Mouse (Mus musculus) midbrain, postnatal 0 days (tissue): ENCODE results near the gene Ccnt1. TPM values are rescaled to one million over a fixed set of nuclear protein-coding genes. Genes with fewer than 3 reads are reported as not detected.

Experiments used
- ATAC-seq: fragments of 200-750 bp; cut with Nextera tagmentation; 2 replicates; pipeline ENCODE4 v1.8.0; 2017; ENCODE audit warnings: moderate number of reproducible peaks, mild to moderate bottlenecking, moderate TSS enrichment, moderate library complexity; ENCODE audit not compliant: low FRiP score
- DNase-seq: peaks from one replicate; pipeline ENCODE4 v3.0.0-alpha.2; 2015; ENCODE audit warnings: low spot score
- H3K27ac ChIP-seq: fragments of 300-500 bp; sonication (generic); 2 replicates; pipeline ENCODE4 v1.5.1; 2014; ENCODE audit warnings: low read depth, mild to moderate bottlenecking, low read length, mixed read lengths
- H3K27me3 ChIP-seq: fragments of 300-500 bp; sonication (generic); 2 replicates; pipeline ENCODE4 v1.6.1; 2014; ENCODE audit warnings: low read length, control low read depth, mixed read lengths; ENCODE audit not compliant: insufficient read depth
- H3K36me3 ChIP-seq: fragments of 300-500 bp; sonication (generic); 2 replicates; pipeline ENCODE4 v1.6.1; 2014; ENCODE audit warnings: low read length, control low read depth, mixed read lengths; ENCODE audit not compliant: insufficient read depth
- H3K4me1 ChIP-seq: fragments of 300-500 bp; sonication (generic); 2 replicates; pipeline ENCODE4 v1.6.1; 2014; ENCODE audit warnings: mild to moderate bottlenecking, control low read depth, antibody characterized with exemption, low read length, mixed read lengths; ENCODE audit not compliant: insufficient read depth
- H3K4me2 ChIP-seq: fragments of 300-500 bp; sonication (generic); 2 replicates; pipeline ENCODE4 v1.6.1; 2014; ENCODE audit warnings: low read depth, mild to moderate bottlenecking, low read length, mixed read lengths; ENCODE audit not compliant: poor library complexity, severe bottlenecking
- H3K4me3 ChIP-seq: fragments of 300-500 bp; sonication (generic); 2 replicates; pipeline ENCODE4 v1.5.1; 2014; ENCODE audit warnings: low read depth, mild to moderate bottlenecking, low read length, moderate library complexity
- H3K9ac ChIP-seq: fragments of 300-500 bp; sonication (generic); replicated peaks from 2 replicates; pipeline ENCODE4 v1.6.1; 2014; ENCODE audit warnings: mild to moderate bottlenecking, low read length, moderate library complexity, mixed read lengths; ENCODE audit not compliant: poor library complexity, severe bottlenecking
- H3K9me3 ChIP-seq: fragments of 300-500 bp; sonication (generic); 2 replicates; pipeline ENCODE4 v1.6.1; 2016; ENCODE audit warnings: low read length, control low read depth
- CTCF ChIP-seq: IDR thresholded peaks from 2 replicates; pipeline ENCODE4 v1.5.1; 2016; ENCODE audit warnings: antibody characterized with exemption, mild to moderate bottlenecking
- WGBS: fragments of 180-500 bp; shearing (Covaris S2); extraction: QIAGEN DNeasy Blood & Tissue Kit; methylation state at CpG from one replicate; pipeline ENCODE4 v1.1.7; 2014; 5-methylcytosine and 5-hydroxymethylcytosine counted together
- polyA plus RNA-seq: library from polyadenylated mRNA; unstranded; fragments of >200 nt; fragmentation: Nextera tagmentation; extraction: Ambion mirVana; gene quantifications from 2 replicates; pipeline ENCODE4 v1.2.1, GENCODE M21; 2015
- total RNA-seq: library from RNA; depleted of rRNA; stranded (reverse); fragments of >200 nt; gene quantifications from 2 replicates; pipeline ENCODE4 v1.2.3, GENCODE M21; 2014

The Ccnt1 gene
- total and polyA plus RNA-seq, 2 experiments from 2014 or later, result 36.1 to 49.7 TPM

DNA sequence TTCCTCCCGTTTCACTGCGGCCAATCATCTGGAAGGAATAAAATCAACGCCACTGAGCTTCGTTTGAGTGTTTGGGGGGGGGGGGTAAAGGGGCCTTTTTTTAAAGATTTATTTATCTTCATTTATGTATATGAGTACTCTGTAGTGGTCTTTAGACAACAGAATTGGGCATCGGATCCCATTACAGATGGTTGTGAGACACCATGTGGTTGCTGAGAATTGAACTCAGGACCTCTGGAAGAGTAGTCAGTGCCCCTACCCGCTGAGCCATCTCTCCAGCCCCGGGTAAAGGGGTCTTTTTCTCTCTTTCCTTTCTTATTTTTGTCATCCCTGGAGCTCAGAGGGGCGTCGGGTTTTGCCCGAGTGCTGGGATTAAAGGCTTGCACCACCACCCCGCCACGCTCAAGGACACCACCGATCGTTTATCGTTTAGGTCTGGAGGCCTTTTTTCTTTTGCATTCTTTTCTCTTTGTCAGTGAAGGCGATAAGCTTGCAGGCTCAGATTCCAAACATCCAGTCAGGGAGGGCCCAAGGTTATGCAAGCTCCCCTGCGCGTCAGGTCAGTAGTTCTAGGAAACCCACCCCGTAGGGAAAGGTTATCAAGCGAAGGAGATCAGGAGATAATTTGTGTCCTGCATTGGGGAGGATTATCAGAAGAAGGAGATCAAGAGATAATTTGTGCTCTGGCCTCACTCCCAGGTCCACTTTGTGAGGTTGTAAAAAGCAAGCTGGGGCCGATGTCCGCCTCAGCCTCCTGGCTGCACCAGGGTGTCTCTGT lies 2.3 kb downstream of the Ccnt1 start:
- Histone ChIP-seq H3K4me3 (peak overlapping the region; percentile 91), H3K4me1 (peaks cover 17% of the 10 kb centered on the region), H3K36me3 (peaks cover 3% of the 10 kb centered on the region; the same call in 1 of the 2 replicates), H3K27ac (peak overlapping the region; percentile 92), H3K9ac (peak overlapping the region; percentile 84), H3K4me2 (peak overlapping the region; percentile 74), H3K27me3 (no peaks in the 10 kb centered on the region), H3K9me3 (no peaks in the 10 kb centered on the region)
- ATAC-seq, result peak; percentile 27; the same call in 1 of the 2 replicates
- TF ChIP-seq CTCF, result no peak
- no peak for DNase-seq
- 11% methylated on average over 22 of the region's 22 CpGs for WGBS

- ATAC-seq (peak; percentile 97), DNase-seq (peak; percentile 99)
- under 1% methylated on average over 87 of the region's 88 CpGs for WGBS
Measured at GRCm38 (mm10) chr15:98567278-98568134, 3.2 kb downstream of the Ccnt1 start.

GRCm38 (mm10) chr15:98566973-98567277 lies 3.8 kb downstream of the Ccnt1 start:
- Histone ChIP-seq H3K9ac (peak overlapping the region; percentile 89), H3K36me3 (peaks cover 5% of the 10 kb centered on the region; the same call in 1 of the 2 replicates), H3K27ac (peak overlapping the region; percentile 91), H3K4me1 (peaks cover 17% of the 10 kb centered on the region), H3K27me3 (no peaks in the 10 kb centered on the region), H3K4me3 (peak overlapping the region; percentile 91), H3K4me2 (peak overlapping the region; percentile 87), H3K9me3 (no peaks in the 10 kb centered on the region)
- ATAC-seq (no peak), DNase-seq (no peak)
- under 1% methylated on average over 15 of the region's 15 CpGs for WGBS
- no peak for TF ChIP-seq CTCF

More at GRCm38 (mm10) chr15:98567278-98568134, 3.2 kb downstream of the Ccnt1 start:
- H3K4me1 ChIP-seq, result peaks cover 17% of the 10 kb centered on the region
- H3K27me3 ChIP-seq, result no peaks in the 10 kb centered on the region
- peak overlapping the region; percentile 92 for H3K27ac ChIP-seq
- H3K4me2 ChIP-seq, result peak overlapping the region; percentile 87
- peak overlapping the region; percentile 89 for H3K9ac ChIP-seq
- no peaks in the 10 kb centered on the region for H3K9me3 ChIP-seq
- H3K36me3 ChIP-seq, result peaks cover 5% of the 10 kb centered on the region; the same call in 1 of the 2 replicates
- H3K4me3 ChIP-seq, result peak overlapping the region; percentile 91
- TF ChIP-seq CTCF, result peak; percentile 59

- Histone ChIP-seq H3K4me2 (no peak overlapping the region), H3K27me3 (no peaks in the 10 kb centered on the region), H3K4me1 (no peaks in the 10 kb centered on the region), H3K4me3 (no peak overlapping the region), H3K27ac (no peak overlapping the region), H3K36me3 (peaks cover 21% of the 10 kb centered on the region), H3K9me3 (no peaks in the 10 kb centered on the region), H3K9ac (no peak overlapping the region)
- WGBS, result 87% methylated on average over 5 of the region's 5 CpGs
- no peak for TF ChIP-seq CTCF
- ATAC-seq (no peak), DNase-seq (no peak)
Measured at GRCm38 (mm10) chr15:98557186-98557585, 13.5 kb downstream of the Ccnt1 start.

DNA sequence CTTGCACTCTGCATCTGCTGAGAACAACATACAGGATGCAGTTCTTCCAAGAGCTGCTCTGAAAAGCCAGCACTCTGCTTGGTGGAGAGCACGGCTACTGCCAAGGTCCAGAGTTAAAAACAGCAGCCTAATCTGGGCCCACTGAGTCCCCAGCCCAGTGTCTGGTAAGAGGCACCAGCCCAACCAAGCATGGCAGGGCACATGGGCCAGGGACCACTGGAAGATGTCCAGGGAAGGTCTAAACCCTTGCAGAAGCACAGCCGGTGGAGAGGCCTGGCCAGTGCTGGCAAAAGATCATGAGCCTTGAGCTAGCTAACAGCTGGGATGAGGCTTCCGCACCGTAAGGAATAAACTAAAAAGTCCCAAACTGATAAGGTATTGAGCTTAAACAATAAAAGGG lies 14.8 kb downstream of the Ccnt1 start:
- no peak overlapping the region for H3K4me2 ChIP-seq
- H3K36me3 ChIP-seq, result peaks cover 28% of the 10 kb centered on the region
- H3K4me3 ChIP-seq, result no peak overlapping the region
- WGBS, result 95% methylated on average over 4 of the region's 4 CpGs
- no peaks in the 10 kb centered on the region for H3K27me3 ChIP-seq
- no peaks in the 10 kb centered on the region for H3K4me1 ChIP-seq
- H3K27ac ChIP-seq, result no peak overlapping the region
- ATAC-seq (no peak), DNase-seq (no peak)
- no peak overlapping the region for H3K9ac ChIP-seq
- no peak for TF ChIP-seq CTCF
- H3K9me3 ChIP-seq, result no peaks in the 10 kb centered on the region

- TF ChIP-seq CTCF, result no peak
Measured at GRCm38 (mm10) chr15:98552758-98553157, 18.0 kb downstream of the Ccnt1 start.

More at GRCm38 (mm10) chr15:98552758-98553157, 18.0 kb downstream of the Ccnt1 start:
- DNase-seq (no peak), ATAC-seq (no peak)
- H3K4me2 ChIP-seq, result no peak overlapping the region
- H3K27ac ChIP-seq, result no peak overlapping the region
- H3K36me3 ChIP-seq, result peaks cover 22% of the 10 kb centered on the region
- H3K9ac ChIP-seq, result no peak overlapping the region
- 84% methylated on average over 2 of the region's 2 CpGs for WGBS
- H3K9me3 ChIP-seq, result no peaks in the 10 kb centered on the region
- H3K4me1 ChIP-seq, result no peaks in the 10 kb centered on the region
- H3K4me3 ChIP-seq, result no peak overlapping the region
- no peaks in the 10 kb centered on the region for H3K27me3 ChIP-seq
